Mouse (Mus musculus): ENCODE measurements around the gene Echs1.

Gene Echs1

GRCm38 (mm10) chr7:140060936-140061831 lies 55.1 kb downstream of the Echs1 start:
- DNase-seq (ENCODE audit: low spot score) = no peak

- no peak for DNase-seq (ENCODE audit: low spot score)
Measured at GRCm38 (mm10) chr7:140059601-140060000, 56.7 kb downstream of the Echs1 start.

- DNase-seq (ENCODE audit: low spot score) = no peak
Measured at GRCm38 (mm10) chr7:140058528-140058927, 57.7 kb downstream of the Echs1 start.

GRCm38 (mm10) chr7:140057413-140058407 lies 58.6 kb downstream of the Echs1 start:
- DNase-seq (ENCODE audit: low spot score) = no peak

Measured in left cerebral cortex, adult 11 months (tissue).